Mouse (Mus musculus) adrenal gland, postnatal 10 days (tissue): ENCODE data around the gene 2410131K14Rik. TPM values are rescaled to one million over a fixed set of nuclear protein-coding genes. Genes with fewer than 3 reads are reported as not detected.

Experiments
- DNase-seq: peaks from one replicate; pipeline ENCODE4 v3.0.0; 2021; ENCODE audit warnings: mixed read lengths
- total RNA-seq, 2 experiments: library from RNA; stranded (reverse); gene quantifications; 2 replicates each; pipeline ENCODE4 v1.2.3; 2021

Gene 2410131K14Rik
- total RNA-seq, 2 experiments from 2014 or later: 7.7 to 8.6 TPM

- no peak for DNase-seq
These were observed 15.6 kb downstream of the 2410131K14Rik start for GRCm38 (mm10) chr5:118260642-118261041.

GRCm38 (mm10) chr5:118261181-118261580 lies 16.2 kb downstream of the 2410131K14Rik start:
- DNase-seq: peak; percentile 35

- DNase-seq: no peak
These were observed 17.4 kb downstream of the 2410131K14Rik start for GRCm38 (mm10) chr5:118262418-118262817.

- DNase-seq: no peak
These were observed 19.3 kb downstream of the 2410131K14Rik start for GRCm38 (mm10) chr5:118264279-118264678.

- no peak for DNase-seq
These were observed 20.3 kb downstream of the 2410131K14Rik start for GRCm38 (mm10) chr5:118265366-118265765.

GRCm38 (mm10) chr5:118266309-118266708 lies 21.3 kb downstream of the 2410131K14Rik start:
- no peak for DNase-seq

GRCm38 (mm10) chr5:118268987-118269386 lies 24.0 kb downstream of the 2410131K14Rik start:
- DNase-seq: peak; percentile 91

- no peak for DNase-seq
These were observed 26.6 kb downstream of the 2410131K14Rik start for GRCm38 (mm10) chr5:118271449-118272110.

- DNase-seq: no peak
These were observed 28.4 kb downstream of the 2410131K14Rik start for GRCm38 (mm10) chr5:118273446-118273845.

GRCm38 (mm10) chr5:118274546-118274945 lies 29.5 kb downstream of the 2410131K14Rik start:
- DNase-seq: peak; percentile 46

GRCm38 (mm10) chr5:118276281-118276680 lies 31.3 kb downstream of the 2410131K14Rik start:
- no peak for DNase-seq

GRCm38 (mm10) chr5:118276711-118277110 lies 31.7 kb downstream of the 2410131K14Rik start:
- no peak for DNase-seq

GRCm38 (mm10) chr5:118277741-118278495 lies 32.9 kb downstream of the 2410131K14Rik start:
- DNase-seq: no peak

GRCm38 (mm10) chr5:118291453-118291852 lies 46.4 kb downstream of the 2410131K14Rik start:
- DNase-seq: no peak

GRCm38 (mm10) chr5:118292476-118292875 lies 47.4 kb downstream of the 2410131K14Rik start:
- no peak for DNase-seq

- DNase-seq: peak; percentile 95
These were observed 49.2 kb downstream of the 2410131K14Rik start for GRCm38 (mm10) chr5:118294086-118294864.

- DNase-seq: no peak
These were observed 49.8 kb downstream of the 2410131K14Rik start for GRCm38 (mm10) chr5:118294865-118295258.

GRCm38 (mm10) chr5:118297338-118297746 lies 52.3 kb downstream of the 2410131K14Rik start:
- DNase-seq: no peak

GRCm38 (mm10) chr5:118299720-118300400 lies 54.8 kb downstream of the 2410131K14Rik start:
- DNase-seq: no peak

- no peak for DNase-seq
These were observed 57.6 kb downstream of the 2410131K14Rik start for GRCm38 (mm10) chr5:118302466-118303155.

GRCm38 (mm10) chr5:118304970-118305618 lies 60.1 kb downstream of the 2410131K14Rik start:
- DNase-seq: no peak
